Mouse (Mus musculus) left cerebral cortex, adult 2 months (tissue): ENCODE data around the gene Tpcn2. TPM values are rescaled to one million over a fixed set of nuclear protein-coding genes. Genes with fewer than 3 reads are reported as not detected.

Experiments used
- DNase-seq, 2 experiments: peaks; one replicate each; pipeline ENCODE4 v3.0.0; 2021 to 2022; ENCODE audit warnings: low spot score in 2 of 2, mixed read lengths in 1 of 2; ENCODE audit errors: extremely low spot score in 1 of 2
- H3K27ac ChIP-seq: fragments of 200-600 bp; 2 replicates; pipeline ENCODE4 v1.8.1; 2022
- H3K4me3 ChIP-seq: fragments of 200-600 bp; 2 replicates; pipeline ENCODE4 v1.8.1; 2022
- CTCF ChIP-seq: fragments of 200-600 bp; IDR thresholded peaks from 2 replicates; pipeline ENCODE4 v1.8.1; 2022; ENCODE audit warnings: antibody characterized with exemption, mild to moderate bottlenecking, moderate library complexity
- intact Hi-C: fragments of 180-260 bp; cut with DNase I; formaldehyde crosslinking; loops from one replicate; pipeline ENCODE4 v1.15.1; 2025
- long read RNA-seq, 2 experiments: library from polyadenylated mRNA; stranded (forward); transcript quantifications; one replicate each; pipeline ENCODE4 v2.0.0; 2021; ENCODE audit warnings: borderline mapping rate in 2 of 2
- total RNA-seq, 2 experiments: library from RNA; stranded (reverse); gene quantifications; 2 replicates each; pipeline ENCODE4 v1.2.3; 2021

The Tpcn2 gene
- 1 to 10 TPM; 5.3 to 6.8 TPM for total RNA-seq
- long read RNA-seq, experiment 1, partial matches to known transcripts, result 0 of 3 reads
- long read RNA-seq, experiment 1, other reads (novel, unspliced or antisense), result 3 of 3 reads
- long read RNA-seq, experiment 2, partial matches to known transcripts, result 1 of 6 reads
- long read RNA-seq, experiment 2, other reads (novel, unspliced or antisense), result 5 of 6 reads

GRCm38 (mm10) chr7:145283487-145284187 is at the start of gene Tpcn2:
Gene Tpcn2 (minus strand): TSS chr7:145284011.
- DNase-seq, result peak; percentile 85 to 89
- H3K27ac ChIP-seq, result peak within 1 kb of the TSS; percentile 63
- intact Hi-C loops, result no loop called here

DNA sequence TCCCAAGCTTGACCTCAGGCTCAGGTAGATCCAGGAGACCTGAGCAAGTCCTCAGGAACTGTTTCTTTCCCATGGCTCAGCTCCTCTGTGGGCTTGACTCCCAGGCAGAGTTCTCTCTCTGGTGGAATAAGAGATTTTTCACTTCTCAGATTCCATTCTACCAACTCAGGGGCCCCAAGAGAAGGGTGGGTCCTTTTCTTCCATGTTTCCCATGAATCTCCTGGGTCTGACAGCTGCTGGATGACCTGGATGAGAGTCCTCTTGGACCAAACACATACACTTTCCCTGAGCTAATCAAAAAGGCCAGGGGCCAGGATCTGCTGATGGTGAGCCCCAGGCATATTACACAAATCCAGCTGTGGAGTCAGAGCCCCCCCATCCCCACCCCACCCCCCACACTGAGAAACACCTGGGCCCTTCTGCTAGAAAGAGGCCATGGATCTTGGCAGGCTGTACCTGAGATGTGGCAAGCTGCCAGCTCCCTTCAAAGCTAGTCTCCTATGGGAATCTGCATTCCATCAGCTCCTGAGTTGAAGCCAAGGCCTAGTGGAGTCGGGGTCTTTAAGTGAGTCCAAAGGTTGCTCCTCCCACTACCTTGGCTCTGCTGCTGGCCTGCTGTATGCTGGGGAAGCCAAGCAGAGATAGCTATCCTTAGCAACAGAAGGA is 48.7 kb upstream of the Tpcn2 start:
- Histone ChIP-seq H3K4me3 (no peak overlapping the region), H3K27ac (no peak overlapping the region)
- TF ChIP-seq CTCF, result no peak
- intact Hi-C loops, result no loop called here
- DNase-seq, result no peak

More at GRCm38 (mm10) chr7:145283487-145284187, at the start of gene Tpcn2:
- peak within 1 kb of the TSS; percentile 59 for H3K4me3 ChIP-seq
- TF ChIP-seq CTCF, result peak; percentile 66

DNA sequence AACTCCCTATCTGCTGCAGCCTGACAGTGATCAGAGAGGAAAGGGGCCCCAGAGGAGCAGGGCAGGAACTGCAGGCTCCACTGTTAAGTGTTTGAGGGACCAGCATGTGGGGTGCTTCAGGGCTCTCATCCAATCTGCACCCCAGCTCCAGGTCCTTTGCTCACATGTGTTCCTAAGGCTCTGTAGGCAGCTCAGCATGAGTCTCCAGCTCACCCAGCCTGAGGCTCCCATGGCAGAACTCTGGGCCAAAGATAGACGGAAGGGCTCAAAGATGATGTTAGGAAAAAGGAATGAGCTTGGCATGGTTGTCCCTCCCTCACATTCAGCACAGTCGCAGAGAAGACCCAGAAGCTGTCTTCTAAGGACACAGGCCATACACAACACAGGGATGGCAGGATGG is 46.8 kb upstream of the Tpcn2 start:
- Histone ChIP-seq H3K27ac (no peak overlapping the region), H3K4me3 (no peak overlapping the region)
- DNase-seq, result no peak
- intact Hi-C loops, result no loop called here
- TF ChIP-seq CTCF, result no peak; the same call in 1 of the 2 replicates

- intact Hi-C loops, result no loop called here
Observed at GRCm38 (mm10) chr7:145329982-145330381, 46.2 kb upstream of the Tpcn2 start.

DNA sequence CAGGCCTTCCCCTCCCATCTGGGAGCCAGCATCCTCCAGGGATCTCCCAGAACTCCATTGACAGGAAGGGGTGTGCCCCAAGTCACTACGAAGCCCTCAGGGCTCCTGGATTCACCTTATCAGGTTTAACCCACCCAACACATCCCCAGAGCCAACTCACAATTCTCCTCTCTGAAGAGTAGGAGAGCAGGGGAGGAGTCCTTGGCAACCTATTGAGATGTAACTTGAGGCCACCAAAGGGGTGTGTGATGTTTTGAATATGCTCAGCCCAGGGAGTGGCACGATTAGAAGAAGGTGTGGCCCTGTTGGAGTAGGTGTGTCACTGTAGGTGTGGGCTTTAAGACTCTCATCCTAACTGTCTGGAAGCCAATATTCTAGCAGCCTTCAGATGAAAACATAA is 41.9 kb upstream of the Tpcn2 start:
- no peak for TF ChIP-seq CTCF
- intact Hi-C loops, result no loop called here
- Histone ChIP-seq H3K4me3 (no peak overlapping the region), H3K27ac (no peak overlapping the region)
- no peak for DNase-seq

More at GRCm38 (mm10) chr7:145329982-145330381, 46.2 kb upstream of the Tpcn2 start:
- Histone ChIP-seq H3K4me3 (no peak overlapping the region), H3K27ac (no peak overlapping the region)
- TF ChIP-seq CTCF, result no peak
- DNase-seq, result no peak

DNA sequence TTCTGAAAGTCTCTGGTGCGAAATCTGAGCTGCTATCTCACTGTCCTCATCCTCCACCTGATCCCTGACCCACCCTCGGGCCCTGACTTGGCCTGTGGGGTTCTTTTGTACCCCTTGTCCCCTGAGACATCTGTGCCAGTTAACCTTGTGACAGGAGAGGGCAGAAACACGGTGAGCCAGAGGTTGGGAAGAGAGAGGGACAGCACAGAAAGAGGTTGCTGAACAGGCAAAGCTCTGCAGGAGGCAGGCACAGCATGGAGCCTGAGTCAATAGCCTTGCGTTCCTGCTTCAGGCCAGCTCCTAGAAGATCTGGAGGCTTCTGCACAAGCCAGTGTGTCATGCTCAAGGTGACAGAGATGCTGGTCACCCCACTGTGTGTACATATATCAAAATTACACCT is 39.8 kb upstream of the Tpcn2 start:
- no peak overlapping the region for H3K27ac ChIP-seq
- intact Hi-C loops, result no loop called here
- no peak for DNase-seq
- no peak overlapping the region for H3K4me3 ChIP-seq
- no peak for TF ChIP-seq CTCF

DNA sequence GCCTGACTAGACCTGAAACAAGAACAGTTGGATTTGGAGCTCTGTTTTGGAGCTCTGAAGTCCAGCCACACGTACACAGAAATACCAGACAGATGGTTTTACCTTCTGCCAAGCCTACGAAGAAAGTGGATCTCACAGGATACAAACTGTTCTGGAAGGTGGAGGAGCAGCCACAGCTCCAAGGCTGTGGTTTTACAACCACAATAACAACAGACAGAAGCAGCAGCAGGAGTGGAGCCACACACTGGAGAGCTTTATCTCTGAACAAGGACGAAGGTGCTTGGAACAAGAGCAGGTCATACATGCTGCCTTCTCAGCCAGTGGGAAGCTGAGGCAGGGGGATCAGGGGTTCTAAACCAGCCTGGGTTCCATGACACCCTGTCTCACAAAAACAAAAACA is 35.7 kb upstream of the Tpcn2 start:
- intact Hi-C loops, result no loop called here
- Histone ChIP-seq H3K27ac (no peak overlapping the region), H3K4me3 (no peak overlapping the region)
- no peak for TF ChIP-seq CTCF
- no peak for DNase-seq

DNA sequence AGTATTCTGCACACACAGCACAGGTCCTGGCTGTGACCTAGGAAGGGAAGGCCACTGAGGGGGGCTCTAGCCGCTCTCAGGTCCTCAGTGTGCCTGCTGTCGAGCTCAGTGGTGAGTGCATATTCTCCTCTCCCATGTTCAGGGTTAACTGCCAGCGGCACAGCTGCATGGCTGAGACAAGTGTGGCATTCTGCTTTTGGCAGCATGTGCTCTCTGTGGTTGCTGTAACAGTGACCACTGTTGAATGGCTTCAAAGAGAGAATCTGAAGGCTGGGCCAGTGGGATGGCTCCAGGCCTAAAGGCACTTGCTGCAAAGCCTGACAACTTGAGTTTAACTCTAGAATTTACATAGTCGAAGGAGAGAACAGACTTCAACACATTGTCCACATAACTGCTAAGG is 33.7 kb upstream of the Tpcn2 start:
- no peak overlapping the region for H3K27ac ChIP-seq
- TF ChIP-seq CTCF, result no peak
- no peak overlapping the region for H3K4me3 ChIP-seq
- no peak for DNase-seq
- intact Hi-C loops, result no loop called here

DNA sequence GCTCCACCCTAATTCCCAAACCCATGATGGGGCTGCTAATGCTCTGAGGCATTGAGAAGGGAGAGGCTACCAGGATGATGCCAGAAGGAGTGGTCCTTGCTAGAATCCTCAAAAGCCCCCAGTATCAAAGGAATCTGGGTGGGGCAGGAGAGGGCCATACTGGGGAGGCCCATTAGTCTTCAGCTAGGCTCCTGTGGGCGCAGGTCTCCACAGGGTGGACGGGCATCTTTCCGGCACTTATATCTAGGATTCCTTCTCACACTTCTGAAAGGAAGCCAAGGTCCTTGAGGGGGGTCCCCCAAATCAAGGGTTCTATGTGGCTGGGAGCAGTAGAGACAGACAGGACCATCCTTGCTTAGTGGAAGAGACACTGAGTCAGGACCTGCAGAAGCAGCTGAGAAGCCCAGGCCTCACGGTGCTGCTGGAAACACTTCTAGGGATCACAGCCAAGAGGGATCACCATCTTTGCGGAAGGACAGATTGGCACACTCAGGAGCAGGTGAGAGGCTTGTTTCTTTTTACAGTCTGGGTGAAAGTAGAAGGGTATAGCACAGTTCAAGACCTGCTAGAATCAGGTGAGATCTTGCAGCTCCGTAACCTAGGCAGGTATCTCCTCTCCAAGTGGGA is 31.1 kb upstream of the Tpcn2 start, which contains the start of gene Mrgprd:
Gene Mrgprd, plus strand, starts transcription at position 51 of the 627 bp plus-strand sequence.
- no peak within 1 kb of the TSS for H3K4me3 ChIP-seq
- no peak within 1 kb of the TSS for H3K27ac ChIP-seq
- intact Hi-C loops, result no loop called here
- TF ChIP-seq CTCF, result no peak
- no peak for DNase-seq

GRCm38 (mm10) chr7:145312137-145312536 is 28.3 kb upstream of the Tpcn2 start:
- DNase-seq, result no peak
- Histone ChIP-seq H3K4me3 (no peak overlapping the region), H3K27ac (no peak overlapping the region)
- intact Hi-C loops, result no loop called here
- no peak for TF ChIP-seq CTCF

- intact Hi-C loops, result no loop called here
- TF ChIP-seq CTCF, result no peak
- DNase-seq, result no peak
- Histone ChIP-seq H3K4me3 (no peak overlapping the region), H3K27ac (no peak overlapping the region)
Observed at GRCm38 (mm10) chr7:145310526-145310925, 26.7 kb upstream of the Tpcn2 start.

DNA sequence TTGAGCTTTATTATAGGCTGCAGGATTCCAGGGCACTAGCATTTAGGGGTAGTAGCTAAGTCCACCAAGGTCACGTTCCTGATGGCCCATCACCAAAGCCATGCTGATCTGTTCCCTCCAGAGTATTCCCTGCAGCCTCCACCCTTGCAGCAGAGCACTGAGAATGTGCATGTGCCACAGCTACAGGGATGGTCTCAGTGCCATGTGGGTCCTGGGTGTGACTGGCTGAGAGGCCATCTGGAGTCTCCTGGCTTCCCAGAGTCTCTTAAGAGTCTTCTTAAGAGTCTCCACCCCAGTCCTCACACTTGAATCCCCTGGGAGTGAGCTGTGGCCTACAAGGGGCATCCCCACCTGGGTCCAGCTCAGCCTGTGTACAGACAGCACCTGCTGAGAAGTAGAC is 26.1 kb upstream of the Tpcn2 start:
- Histone ChIP-seq H3K4me3 (no peak overlapping the region), H3K27ac (no peak overlapping the region)
- no peak for TF ChIP-seq CTCF
- DNase-seq, result no peak
- intact Hi-C loops, result no loop called here
